Mouse (Mus musculus): Measurements from ENCODE around the gene Pde4d. TPM values are rescaled to one million over a fixed set of nuclear protein-coding genes. Genes with fewer than 3 reads are reported as not detected.

Pde4d gene
- polyA plus RNA-seq, 1 experiment: not detected

GRCm38 (mm10) chr13:108467046-108467445 lies 17.3 kb downstream of the Pde4d start:
- TF ChIP-seq POLR2A (IDR thresholded peaks at IDR 0.05; ENCODE audit: insufficient read depth, low read depth, low read length): no peak
- TF ChIP-seq CTCF (IDR thresholded peaks at IDR 0.05; ENCODE audit: insufficient read depth, low read depth, low read length): no peak
- Histone ChIP-seq H3K4me3 (ENCODE audit: insufficient read depth, low read depth, low read length) (no peak overlapping the region), H3K4me1 (ENCODE audit: control insufficient read depth, insufficient read depth, low read length) (no peaks in the 10 kb centered on the region), H3K27ac (ENCODE audit: insufficient read depth, low read depth, low read length) (no peak overlapping the region)
- WGBS: 28% methylated on average over 1 of the region's 1 CpGs

GRCm38 (mm10) chr13:108480451-108480850 lies 30.7 kb downstream of the Pde4d start:
- no peak for TF ChIP-seq CTCF (IDR thresholded peaks at IDR 0.05; ENCODE audit: insufficient read depth, low read depth, low read length)
- no peaks in the 10 kb centered on the region for H3K4me1 ChIP-seq (ENCODE audit: control insufficient read depth, insufficient read depth, low read length)
- WGBS: 95% methylated on average over 3 of the region's 3 CpGs
- H3K4me3 ChIP-seq (ENCODE audit: insufficient read depth, low read depth, low read length): no peak overlapping the region
- H3K27ac ChIP-seq (ENCODE audit: insufficient read depth, low read depth, low read length): no peak overlapping the region

- no peak overlapping the region for H3K27ac ChIP-seq (ENCODE audit: insufficient read depth, low read depth, low read length)
- TF ChIP-seq POLR2A (IDR thresholded peaks at IDR 0.05; ENCODE audit: insufficient read depth, low read depth, low read length) (no peak), CTCF (IDR thresholded peaks at IDR 0.05; ENCODE audit: insufficient read depth, low read depth, low read length) (no peak)
- H3K4me1 ChIP-seq (ENCODE audit: control insufficient read depth, insufficient read depth, low read length): no peaks in the 10 kb centered on the region
- no peak overlapping the region for H3K4me3 ChIP-seq (ENCODE audit: insufficient read depth, low read depth, low read length)
- 91% methylated on average over 6 of the region's 6 CpGs for WGBS
Observed at GRCm38 (mm10) chr13:108485036-108485435, 35.3 kb downstream of the Pde4d start.

- H3K4me3 ChIP-seq (ENCODE audit: insufficient read depth, low read depth, low read length): no peak overlapping the region
- H3K4me1 ChIP-seq (ENCODE audit: control insufficient read depth, insufficient read depth, low read length): no peaks in the 10 kb centered on the region
- no peak overlapping the region for H3K27ac ChIP-seq (ENCODE audit: insufficient read depth, low read depth, low read length)
- no peak for TF ChIP-seq CTCF (IDR thresholded peaks at IDR 0.05; ENCODE audit: insufficient read depth, low read depth, low read length)
- TF ChIP-seq POLR2A (IDR thresholded peaks at IDR 0.05; ENCODE audit: insufficient read depth, low read depth, low read length): no peak
- 94% methylated on average over 3 of the region's 3 CpGs for WGBS
Observed at GRCm38 (mm10) chr13:108487066-108487465, 37.3 kb downstream of the Pde4d start.

GRCm38 (mm10) chr13:108489825-108490224 lies 40.1 kb downstream of the Pde4d start:
- H3K27ac ChIP-seq (ENCODE audit: insufficient read depth, low read depth, low read length): no peak overlapping the region
- H3K4me3 ChIP-seq (ENCODE audit: insufficient read depth, low read depth, low read length): no peak overlapping the region
- no peaks in the 10 kb centered on the region for H3K4me1 ChIP-seq (ENCODE audit: control insufficient read depth, insufficient read depth, low read length)
- TF ChIP-seq POLR2A (IDR thresholded peaks at IDR 0.05; ENCODE audit: insufficient read depth, low read depth, low read length) (no peak), CTCF (IDR thresholded peaks at IDR 0.05; ENCODE audit: insufficient read depth, low read depth, low read length) (no peak)

- Histone ChIP-seq H3K4me1 (ENCODE audit: control insufficient read depth, insufficient read depth, low read length) (no peaks in the 10 kb centered on the region), H3K27ac (ENCODE audit: insufficient read depth, low read depth, low read length) (no peak overlapping the region), H3K4me3 (ENCODE audit: insufficient read depth, low read depth, low read length) (no peak overlapping the region)
- WGBS: 73% methylated on average over 2 of the region's 2 CpGs
- TF ChIP-seq POLR2A (IDR thresholded peaks at IDR 0.05; ENCODE audit: insufficient read depth, low read depth, low read length) (no peak), CTCF (IDR thresholded peaks at IDR 0.05; ENCODE audit: insufficient read depth, low read depth, low read length) (no peak)
Observed at GRCm38 (mm10) chr13:108490872-108491271, 41.1 kb downstream of the Pde4d start.

- Histone ChIP-seq H3K4me1 (ENCODE audit: control insufficient read depth, insufficient read depth, low read length) (no peaks in the 10 kb centered on the region), H3K4me3 (ENCODE audit: insufficient read depth, low read depth, low read length) (no peak overlapping the region)
- TF ChIP-seq POLR2A (IDR thresholded peaks at IDR 0.05; ENCODE audit: insufficient read depth, low read depth, low read length) (no peak), CTCF (IDR thresholded peaks at IDR 0.05; ENCODE audit: insufficient read depth, low read depth, low read length) (no peak)
Observed at GRCm38 (mm10) chr13:108492886-108493285, 43.1 kb downstream of the Pde4d start.

GRCm38 (mm10) chr13:108494365-108494764 lies 44.6 kb downstream of the Pde4d start:
- H3K27ac ChIP-seq (ENCODE audit: insufficient read depth, low read depth, low read length): no peak overlapping the region
- no peak overlapping the region for H3K4me3 ChIP-seq (ENCODE audit: insufficient read depth, low read depth, low read length)
- TF ChIP-seq POLR2A (IDR thresholded peaks at IDR 0.05; ENCODE audit: insufficient read depth, low read depth, low read length) (no peak), CTCF (IDR thresholded peaks at IDR 0.05; ENCODE audit: insufficient read depth, low read depth, low read length) (no peak)
- H3K4me1 ChIP-seq (ENCODE audit: control insufficient read depth, insufficient read depth, low read length): no peaks in the 10 kb centered on the region
- 92% methylated on average over 2 of the region's 2 CpGs for WGBS

More at GRCm38 (mm10) chr13:108492886-108493285, 43.1 kb downstream of the Pde4d start:
- no peak overlapping the region for H3K27ac ChIP-seq (ENCODE audit: insufficient read depth, low read depth, low read length)

GRCm38 (mm10) chr13:108497768-108498167 lies 48.0 kb downstream of the Pde4d start:
- no peak overlapping the region for H3K4me3 ChIP-seq (ENCODE audit: insufficient read depth, low read depth, low read length)
- H3K4me1 ChIP-seq (ENCODE audit: control insufficient read depth, insufficient read depth, low read length): no peaks in the 10 kb centered on the region
- TF ChIP-seq CTCF (IDR thresholded peaks at IDR 0.05; ENCODE audit: insufficient read depth, low read depth, low read length) (no peak), POLR2A (IDR thresholded peaks at IDR 0.05; ENCODE audit: insufficient read depth, low read depth, low read length) (no peak)
- no peak overlapping the region for H3K27ac ChIP-seq (ENCODE audit: insufficient read depth, low read depth, low read length)
- 68% methylated on average over 8 of the region's 8 CpGs for WGBS

GRCm38 (mm10) chr13:108498247-108498743 lies 48.5 kb downstream of the Pde4d start:
- Histone ChIP-seq H3K27ac (ENCODE audit: insufficient read depth, low read depth, low read length) (no peak overlapping the region), H3K4me3 (ENCODE audit: insufficient read depth, low read depth, low read length) (no peak overlapping the region), H3K4me1 (ENCODE audit: control insufficient read depth, insufficient read depth, low read length) (no peaks in the 10 kb centered on the region)
- no peak for TF ChIP-seq CTCF (IDR thresholded peaks at IDR 0.05; ENCODE audit: insufficient read depth, low read depth, low read length)
- TF ChIP-seq POLR2A (IDR thresholded peaks at IDR 0.05; ENCODE audit: insufficient read depth, low read depth, low read length): no peak
- 77% methylated on average over 9 of the region's 9 CpGs for WGBS
